Mouse (Mus musculus) brain, embryonic 18.5 days (tissue): ENCODE measurements around the gene Clrn3.

Experiments used
- DNase-seq: peaks from one replicate; pipeline ENCODE4 v3.0.0-alpha.2; 2012; ENCODE audit warnings: low read depth, low spot score

The Clrn3 gene

GRCm38 (mm10) chr7:135487423-135487822 is 41.0 kb downstream of the Clrn3 start:
- DNase-seq = no peak

- DNase-seq = no peak
These were observed 41.6 kb downstream of the Clrn3 start for GRCm38 (mm10) chr7:135486645-135487382.

- peak; percentile 37 for DNase-seq
These were observed 42.6 kb downstream of the Clrn3 start for GRCm38 (mm10) chr7:135485796-135486410.

DNA sequence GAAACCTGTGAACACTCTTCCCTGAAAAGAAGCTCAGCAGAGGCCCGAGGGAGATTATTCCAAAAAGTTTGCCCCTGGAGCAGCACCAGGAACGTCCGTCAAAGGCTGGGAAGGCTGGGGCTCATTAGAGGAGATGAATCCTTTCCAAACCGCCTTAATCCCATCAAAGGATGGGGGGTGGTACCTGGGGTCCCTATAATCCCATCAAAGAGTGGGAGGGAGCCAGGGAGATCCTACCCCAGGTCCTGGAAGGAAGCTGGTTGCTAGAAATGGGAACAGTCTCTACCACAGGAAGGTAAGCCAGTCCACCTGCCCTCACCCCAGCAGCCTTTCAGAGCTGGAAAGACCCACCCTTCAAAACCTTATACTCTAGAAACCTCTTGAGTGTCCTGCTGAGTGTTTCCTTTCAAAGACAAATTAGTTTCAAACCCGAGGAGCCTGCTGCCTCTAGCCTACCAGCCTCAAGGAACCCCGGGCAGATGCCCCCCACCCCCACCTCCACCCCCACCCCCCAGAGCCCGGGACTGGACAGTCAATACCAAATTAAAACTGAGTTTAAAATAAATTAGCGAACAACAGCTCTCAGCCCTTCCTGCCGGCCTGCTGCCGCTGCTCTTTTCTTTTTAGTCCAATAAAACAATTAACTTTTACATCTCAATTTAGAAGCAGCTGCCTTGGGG is 43.2 kb downstream of the Clrn3 start:
- DNase-seq = no peak

- no peak for DNase-seq
These were observed 44.1 kb downstream of the Clrn3 start for GRCm38 (mm10) chr7:135484341-135484740.

DNA sequence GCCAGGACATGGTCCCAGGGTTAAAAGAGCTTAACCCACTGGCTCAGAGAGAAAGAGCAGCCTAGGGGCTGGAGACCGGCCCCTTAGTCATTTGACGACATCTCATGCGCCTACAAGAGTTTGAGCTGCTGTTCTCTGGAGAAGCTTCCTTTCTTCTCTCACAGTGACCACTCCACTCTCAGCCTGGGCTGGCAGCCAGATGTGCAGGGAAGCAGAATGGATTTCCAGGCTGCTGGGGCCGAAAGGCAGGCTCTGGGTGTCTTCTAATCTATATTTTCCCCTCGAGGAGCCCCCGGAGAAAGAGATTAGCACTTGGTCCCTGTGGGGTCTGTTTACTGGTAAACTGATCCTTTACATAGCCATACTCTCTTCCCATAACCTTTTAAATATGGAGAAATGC is 44.7 kb downstream of the Clrn3 start:
- DNase-seq = no peak

- DNase-seq = no peak
These were observed 47.3 kb downstream of the Clrn3 start for GRCm38 (mm10) chr7:135481150-135481549.

DNA sequence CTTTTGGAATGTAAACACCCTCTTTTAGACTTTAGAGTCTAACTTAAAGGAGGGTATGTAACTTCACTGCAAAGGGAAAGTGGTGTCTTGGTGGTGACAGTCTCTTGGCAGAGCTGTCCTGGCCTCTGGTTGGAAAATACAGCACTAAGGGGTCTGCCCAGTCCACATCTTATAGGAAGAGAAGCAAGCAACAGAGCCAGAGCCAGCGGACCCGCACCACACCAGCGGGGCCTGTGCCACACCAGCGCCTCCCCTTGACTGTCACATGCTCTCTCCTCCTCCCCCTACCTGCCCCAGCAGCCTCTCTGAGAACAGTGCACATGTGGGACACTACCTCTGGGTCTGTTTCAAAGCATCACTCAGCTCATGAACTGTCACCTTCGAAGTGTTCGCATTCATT is 48.5 kb downstream of the Clrn3 start:
- no peak for DNase-seq

DNA sequence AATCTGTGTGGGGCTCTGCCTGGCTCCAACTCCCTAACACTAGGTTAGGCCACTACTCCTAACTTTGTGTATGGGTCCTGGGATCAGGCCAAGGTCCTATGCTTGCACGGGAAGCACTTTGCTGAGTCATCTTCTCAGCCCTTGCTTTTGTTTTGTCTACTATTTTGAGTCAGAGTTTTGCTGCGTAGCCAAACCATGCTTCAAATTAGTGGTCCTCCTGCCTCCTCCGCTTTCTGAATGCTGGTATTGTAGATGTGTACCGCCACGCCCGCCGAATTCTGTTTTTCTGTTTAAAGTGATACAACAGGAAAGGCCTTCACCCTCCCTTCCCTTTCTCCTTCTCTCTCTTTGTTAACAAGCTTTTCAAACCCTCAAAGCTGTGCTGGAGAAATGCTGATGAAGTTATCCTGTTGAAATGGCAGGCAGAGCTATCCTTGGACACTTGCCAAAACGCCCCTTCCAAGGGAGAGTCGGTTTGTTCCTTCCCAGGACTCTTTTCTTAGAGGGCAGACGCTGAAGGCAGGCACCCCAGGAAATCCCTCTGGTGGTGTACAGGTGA is 49.1 kb downstream of the Clrn3 start:
- DNase-seq = no peak

- no peak for DNase-seq
These were observed 51.2 kb downstream of the Clrn3 start for GRCm38 (mm10) chr7:135477256-135477655.

DNA sequence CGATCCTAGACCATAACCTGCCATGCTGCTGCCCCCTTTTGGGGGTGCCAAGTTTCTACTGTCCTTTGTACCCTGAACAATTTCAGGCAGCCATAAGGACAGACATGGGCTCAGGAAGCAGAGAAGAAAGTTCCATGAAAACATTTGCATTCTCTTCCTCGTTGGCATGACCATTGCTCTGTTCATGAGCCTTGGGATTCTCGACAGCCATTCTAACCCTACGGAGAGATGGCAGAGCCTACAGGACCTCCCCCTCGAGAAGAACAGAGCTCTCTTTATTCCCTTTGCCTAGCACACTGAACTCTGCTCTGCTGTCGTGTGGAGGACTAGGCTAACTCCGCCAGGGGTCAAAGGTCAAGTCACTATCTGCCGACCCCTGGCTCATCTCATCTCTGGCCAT is 52.5 kb downstream of the Clrn3 start:
- no peak for DNase-seq

- DNase-seq = no peak
These were observed 58.1 kb downstream of the Clrn3 start for GRCm38 (mm10) chr7:135470319-135470718.

- DNase-seq = no peak
These were observed 59.8 kb downstream of the Clrn3 start for GRCm38 (mm10) chr7:135468631-135469030.

- no peak for DNase-seq
These were observed 63.2 kb downstream of the Clrn3 start for GRCm38 (mm10) chr7:135465293-135465692.

GRCm38 (mm10) chr7:135464689-135465259 is 63.7 kb downstream of the Clrn3 start:
- DNase-seq = no peak
